Mouse (Mus musculus) midbrain, embryonic 14.5 days (tissue): ENCODE results near the gene Raet1d. TPM values are rescaled to one million over a fixed set of nuclear protein-coding genes. Genes with fewer than 3 reads are reported as not detected.
A peak's percentile ranks its signal among the peaks of the same experiment; 100 is the strongest.
"Not testable (repeated sequence)": the region's sequence is repeated elsewhere in the genome, so short reads cannot be mapped to it uniquely, and the experiment has no call there.

Experiments used
- ATAC-seq: fragments of 200-750 bp; cut with Nextera tagmentation; 2 replicates; pipeline ENCODE4 v1.8.0; 2017; ENCODE audit warnings: moderate number of reproducible peaks, moderate library complexity; ENCODE audit not compliant: low FRiP score, low TSS enrichment
- DNase-seq: peaks from one replicate; pipeline ENCODE4 v3.0.0-alpha.2; 2015
- H3K27ac ChIP-seq: fragments of 300-500 bp; sonication (generic); replicated peaks from 2 replicates; pipeline ENCODE4 v1.5.1; 2014; ENCODE audit warnings: mild to moderate bottlenecking, low read depth, low read length, moderate library complexity
- H3K27me3 ChIP-seq: fragments of 300-500 bp; sonication (generic); 2 replicates; pipeline ENCODE4 v1.6.1; 2014; ENCODE audit warnings: low read length, control low read depth, mixed read lengths; ENCODE audit not compliant: control insufficient read depth, insufficient read depth
- H3K36me3 ChIP-seq: fragments of 300-500 bp; sonication (generic); 2 replicates; pipeline ENCODE4 v1.6.1; 2014; ENCODE audit warnings: low read length, control low read depth; ENCODE audit not compliant: control insufficient read depth, insufficient read depth
- H3K4me1 ChIP-seq: fragments of 300-500 bp; sonication (generic); 2 replicates; pipeline ENCODE4 v1.6.1; 2014; ENCODE audit warnings: mild to moderate bottlenecking, antibody characterized with exemption, low read length, control low read depth; ENCODE audit not compliant: control insufficient read depth, insufficient read depth
- H3K4me2 ChIP-seq: fragments of 300-500 bp; sonication (generic); 2 replicates; pipeline ENCODE4 v1.6.1; 2014; ENCODE audit warnings: mild to moderate bottlenecking, low read length, moderate library complexity
- H3K4me3 ChIP-seq: fragments of 300-500 bp; sonication (generic); replicated peaks from 2 replicates; pipeline ENCODE4 v1.5.1; 2014; ENCODE audit warnings: low read depth, low read length
- H3K9ac ChIP-seq: fragments of 300-500 bp; sonication (generic); replicated peaks from 2 replicates; pipeline ENCODE4 v1.6.1; 2014; ENCODE audit warnings: mild to moderate bottlenecking, low read length, moderate library complexity
- H3K9me3 ChIP-seq: fragments of 300-500 bp; sonication (generic); 2 replicates; pipeline ENCODE4 v1.6.1; 2016; ENCODE audit warnings: low read length, control low read depth, mixed read lengths; ENCODE audit not compliant: control insufficient read depth
- WGBS: fragments of 180-500 bp; shearing (Covaris S2); extraction: QIAGEN DNeasy Blood & Tissue Kit; methylation state at CpG from one replicate; pipeline ENCODE4 v1.1.7; 2014; 5-methylcytosine and 5-hydroxymethylcytosine counted together
- polyA plus RNA-seq: library from polyadenylated mRNA; unstranded; fragments of >200 nt; fragmentation: Nextera tagmentation; extraction: Ambion mirVana; gene quantifications from 2 replicates; pipeline ENCODE4 v1.2.1, GENCODE M21; 2014

Raet1d gene
- polyA plus RNA-seq, 1 experiment from 2014 or later: 4.3 TPM

GRCm38 (mm10) chr10:22362466-22362865, 2.1 kb downstream of the Raet1d start:
- not testable (repeated sequence) for H3K4me1 ChIP-seq, H3K9me3 ChIP-seq, H3K4me3 ChIP-seq, ATAC-seq, H3K9ac ChIP-seq, H3K27ac ChIP-seq, H3K27me3 ChIP-seq, H3K4me2 ChIP-seq, H3K36me3 ChIP-seq, DNase-seq
- 88% methylated on average over 2 of the region's 2 CpGs for WGBS

DNA sequence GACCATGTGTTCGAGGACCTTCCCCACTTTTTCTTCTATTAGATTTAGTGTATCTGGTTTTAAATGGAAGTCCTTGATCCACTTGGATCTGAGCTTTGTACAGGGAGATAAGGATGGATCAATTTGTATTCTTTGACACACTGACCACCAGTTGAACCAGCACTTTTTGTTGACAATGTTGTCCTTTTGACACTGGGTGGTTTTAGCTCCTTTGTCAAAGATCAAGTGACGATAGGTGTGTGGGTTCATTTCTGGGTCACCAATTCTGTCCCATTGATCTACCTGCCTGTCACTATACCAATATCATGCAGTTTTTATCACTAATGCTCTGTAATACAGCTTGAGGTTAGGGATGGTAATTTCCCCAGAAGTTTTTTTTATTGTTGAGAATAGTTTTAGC, 4.6 kb downstream of the Raet1d start:
- H3K4me3 ChIP-seq, H3K9me3 ChIP-seq, H3K27ac ChIP-seq, H3K4me2 ChIP-seq, DNase-seq, H3K9ac ChIP-seq, H3K27me3 ChIP-seq, ATAC-seq, H3K4me1 ChIP-seq, H3K36me3 ChIP-seq: not testable (repeated sequence)
- WGBS: 90% methylated on average over 2 of the region's 2 CpGs

DNA sequence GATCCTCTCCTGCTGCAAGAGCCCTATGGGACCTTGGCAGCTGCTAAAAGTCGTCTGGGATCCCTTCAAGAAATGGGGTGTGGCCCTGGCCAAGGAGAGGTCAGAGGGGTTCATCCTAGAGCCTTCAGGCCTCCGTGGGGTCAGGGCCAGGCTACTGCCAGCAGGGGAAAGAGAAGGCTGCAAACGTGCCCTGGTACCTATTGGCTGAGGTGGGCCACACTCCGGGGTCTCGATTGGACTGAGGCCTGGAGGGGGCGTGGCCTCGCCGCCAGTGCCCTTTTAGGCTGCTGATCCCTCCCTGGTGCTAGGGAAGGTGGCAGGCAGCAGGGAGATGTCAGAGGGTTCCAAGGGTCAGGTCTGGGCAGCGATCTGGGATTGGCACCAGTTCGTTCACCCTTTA, 20.9 kb downstream of the Raet1d start:
- H3K4me2 ChIP-seq, DNase-seq: not testable (repeated sequence)
- 0 out of 2 replicates have a peak, but pooled peaks have one; percentile 41 for ATAC-seq

DNA sequence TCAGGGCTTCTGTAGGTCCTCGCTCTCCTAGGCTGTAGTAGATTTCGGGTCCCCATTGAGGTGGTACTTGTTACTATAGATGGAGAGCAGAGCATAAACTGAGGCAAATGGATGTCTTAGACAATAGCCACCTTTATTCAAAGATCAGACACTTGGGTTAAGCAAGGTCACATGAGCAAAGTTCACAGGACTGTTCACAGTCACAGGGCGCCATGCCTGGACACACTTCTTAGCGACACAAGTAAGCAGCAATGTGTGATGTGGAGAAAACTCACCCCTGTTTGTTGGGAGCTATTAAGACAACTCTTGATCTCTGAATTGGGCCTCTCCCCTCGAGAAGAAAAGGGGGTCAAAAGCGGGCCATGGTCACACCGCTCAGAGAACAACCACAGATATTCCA, 29.8 kb downstream of the Raet1d start:
- H3K27ac ChIP-seq, H3K4me3 ChIP-seq, H3K9ac ChIP-seq, H3K4me2 ChIP-seq, H3K9me3 ChIP-seq, H3K36me3 ChIP-seq, H3K4me1 ChIP-seq, DNase-seq, ATAC-seq, H3K27me3 ChIP-seq: not testable (repeated sequence)
- WGBS: 92% methylated on average over 7 of the region's 7 CpGs

More for the DNA sequence above, 20.9 kb downstream of the Raet1d start:
- not testable (repeated sequence) for H3K9me3 ChIP-seq, H3K9ac ChIP-seq, H3K27me3 ChIP-seq, H3K36me3 ChIP-seq, H3K4me1 ChIP-seq, H3K27ac ChIP-seq, H3K4me3 ChIP-seq
- WGBS: 14% methylated on average over 6 of the region's 10 CpGs

DNA sequence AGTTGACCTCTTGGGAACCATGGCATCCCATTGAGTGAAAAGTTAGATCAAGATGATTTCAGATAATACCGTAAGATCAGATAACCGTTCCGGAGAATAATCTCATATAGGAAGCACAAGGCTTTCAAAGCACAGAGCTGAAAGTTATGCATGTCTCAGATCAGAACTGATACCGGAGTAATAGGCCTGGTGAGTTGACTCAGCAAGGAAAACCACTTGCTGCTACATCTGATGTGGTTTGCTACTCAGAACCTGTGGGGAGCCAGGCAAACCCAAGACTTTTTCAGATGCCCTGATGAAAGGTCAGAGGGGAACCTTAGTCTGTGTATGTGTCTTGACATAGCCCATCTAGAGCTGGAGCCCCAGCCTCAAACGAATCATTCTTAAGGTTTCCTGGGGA, 31.3 kb downstream of the Raet1d start:
- ATAC-seq, H3K27me3 ChIP-seq, H3K9me3 ChIP-seq, H3K4me2 ChIP-seq, DNase-seq, H3K9ac ChIP-seq, H3K36me3 ChIP-seq, H3K4me1 ChIP-seq, H3K27ac ChIP-seq, H3K4me3 ChIP-seq: not testable (repeated sequence)
- 89% methylated on average over 2 of the region's 5 CpGs for WGBS

DNA sequence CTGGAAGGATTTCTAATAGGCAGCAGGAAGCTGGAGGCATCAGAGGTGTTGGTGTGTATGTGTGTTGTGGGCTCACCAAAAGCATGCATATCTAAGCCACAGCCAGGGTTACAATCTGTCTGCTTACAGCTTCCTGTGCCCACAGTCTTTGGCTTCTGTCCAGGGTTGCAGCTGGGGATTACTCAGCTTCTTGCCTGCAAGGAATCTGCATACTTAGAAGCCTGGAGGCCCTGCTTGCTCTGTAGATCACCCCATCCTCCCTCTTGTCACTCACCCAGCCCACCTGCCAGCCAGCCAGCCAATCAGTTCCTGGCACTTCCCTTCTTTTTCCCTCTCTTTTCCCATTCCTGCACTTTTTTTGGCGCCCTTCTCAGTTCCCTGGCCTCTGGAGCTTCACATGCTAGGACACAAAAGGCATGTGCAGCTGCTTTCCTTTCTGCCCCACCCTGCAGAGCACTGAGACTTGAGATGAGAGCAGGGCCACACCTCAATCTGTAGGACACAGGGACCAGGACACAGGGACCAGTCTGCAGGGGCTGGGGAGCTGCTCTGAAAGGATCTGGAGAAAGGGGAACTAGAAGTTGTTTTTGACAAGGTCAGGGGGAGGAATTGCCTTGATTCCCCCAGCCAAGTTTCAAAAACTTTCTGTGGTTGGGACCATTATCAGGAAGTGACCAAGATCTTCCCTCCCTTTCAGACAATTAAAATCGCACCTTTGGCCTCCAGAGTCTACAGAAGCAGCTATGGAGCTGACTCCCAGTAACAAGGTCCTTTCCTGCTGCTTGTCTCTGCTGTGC, 32.9 kb downstream of the Raet1d start:
- not testable (repeated sequence) for H3K4me2 ChIP-seq, H3K27ac ChIP-seq, H3K27me3 ChIP-seq, H3K9ac ChIP-seq, H3K9me3 ChIP-seq, H3K4me1 ChIP-seq, H3K36me3 ChIP-seq, H3K4me3 ChIP-seq, DNase-seq
- WGBS: no CpG with 5 or more reads among the region's 2 CpGs
- ATAC-seq: peak; percentile 81

- not testable (repeated sequence) for H3K27ac ChIP-seq, H3K9me3 ChIP-seq, H3K27me3 ChIP-seq, H3K4me1 ChIP-seq, H3K4me2 ChIP-seq, H3K9ac ChIP-seq, H3K36me3 ChIP-seq, DNase-seq, H3K4me3 ChIP-seq
- 0 out of 2 replicates have a peak, but pooled peaks have one; percentile 21 for ATAC-seq
- 24% methylated on average over 1 of the region's 1 CpGs for WGBS
Measured at GRCm38 (mm10) chr10:22396680-22397079, 36.3 kb downstream of the Raet1d start.

DNA sequence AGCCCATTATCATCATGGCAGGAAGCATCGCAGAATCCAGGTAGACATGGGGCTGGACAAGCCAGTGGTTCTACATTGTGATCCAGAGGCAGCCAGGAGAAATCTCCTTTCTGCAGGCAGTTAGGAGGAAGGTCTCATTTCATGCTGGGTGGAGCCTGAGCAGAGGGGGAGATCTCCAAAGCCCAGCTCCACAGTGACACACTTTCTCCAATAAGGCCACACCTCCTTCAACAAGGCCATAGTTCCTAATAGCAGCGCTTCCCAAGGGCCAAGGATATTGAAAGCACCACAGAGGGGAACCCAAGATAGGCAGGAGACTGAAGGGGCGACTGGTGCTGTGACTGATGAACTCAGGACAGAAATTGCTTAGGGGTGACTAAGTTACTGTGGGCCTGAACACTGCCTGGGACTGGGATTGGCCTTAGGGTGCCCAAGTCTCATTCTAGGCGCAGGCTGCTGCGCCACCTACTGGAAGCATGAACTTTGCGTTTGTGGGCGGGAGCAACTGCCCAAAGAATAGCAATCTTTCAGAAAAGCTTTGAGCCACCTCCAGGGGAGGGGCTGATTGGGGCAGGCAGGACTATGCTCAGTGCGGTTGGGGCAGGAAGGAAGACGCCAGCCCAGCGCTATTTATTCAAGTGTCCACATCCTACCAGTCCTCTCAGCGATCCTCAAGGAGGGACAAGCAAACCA, 42.0 kb downstream of the Raet1d start:
- not testable (repeated sequence) for H3K4me2 ChIP-seq, H3K9me3 ChIP-seq, H3K4me1 ChIP-seq, H3K27me3 ChIP-seq, H3K36me3 ChIP-seq, H3K9ac ChIP-seq, H3K27ac ChIP-seq, H3K4me3 ChIP-seq
- DNase-seq (peak; percentile 75), ATAC-seq (peak; percentile 50; the same call in 1 of the 2 replicates)
- 5% methylated on average over 9 of the region's 11 CpGs for WGBS
